Mouse (Mus musculus) liver, embryonic 14.5 days (tissue): ENCODE results near the gene Anks1b.

Experiments
- CTCF ChIP-seq: IDR thresholded peaks from 2 replicates; pipeline ENCODE4 v1.5.1; 2016; ENCODE audit warnings: antibody characterized with exemption, low read depth, control low read depth
- EP300 ChIP-seq: IDR thresholded peaks from 2 replicates; pipeline ENCODE4 v1.6.1; 2016; ENCODE audit warnings: antibody characterized with exemption, low read depth

GRCm38 (mm10) chr10:90923476-90923875 is 1050.2 kb downstream of the Anks1b start:
- TF ChIP-seq EP300, result no peak
- no peak for TF ChIP-seq CTCF
